Mouse (Mus musculus) c-Kit-positive CD71-negative TER-119-negative erythroid progenitor cells, embryonic 14.5 days (primary cell): ENCODE measurements at regions not wholly inside any gene's neighbourhood (a gene's known extent, or its start where the extent isn't known, plus 50 kb on each side); places are given as distances from the start of the nearest gene placed in this dataset.
A peak's percentile ranks its signal among the peaks of the same experiment; 100 is the strongest.

Experiments
- DNase-seq: peaks from one replicate; pipeline ENCODE4 v3.0.0-alpha.2; 2013; ENCODE audit warnings: low read depth

DNA sequence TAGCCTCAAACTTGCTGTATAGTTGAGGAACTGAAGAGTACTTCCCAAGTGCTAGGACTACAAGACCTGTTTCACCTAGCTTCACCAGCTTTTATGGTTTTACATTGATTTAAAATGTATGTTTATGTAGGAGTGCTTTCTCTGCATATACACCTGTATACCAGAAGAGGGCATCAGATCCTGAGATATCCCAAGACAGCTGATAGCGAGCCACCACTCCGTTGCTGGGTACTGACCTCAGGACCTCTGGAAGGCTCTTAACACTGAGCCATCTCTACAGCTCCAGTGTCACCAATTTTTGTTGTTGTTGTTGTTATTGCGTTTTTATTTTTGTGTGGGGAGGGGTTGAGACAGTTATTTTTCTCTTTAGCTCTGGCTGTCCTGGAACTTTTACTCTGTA, 55.9 kb upstream of the Ddx3x start:
- DNase-seq, result no peak

DNA sequence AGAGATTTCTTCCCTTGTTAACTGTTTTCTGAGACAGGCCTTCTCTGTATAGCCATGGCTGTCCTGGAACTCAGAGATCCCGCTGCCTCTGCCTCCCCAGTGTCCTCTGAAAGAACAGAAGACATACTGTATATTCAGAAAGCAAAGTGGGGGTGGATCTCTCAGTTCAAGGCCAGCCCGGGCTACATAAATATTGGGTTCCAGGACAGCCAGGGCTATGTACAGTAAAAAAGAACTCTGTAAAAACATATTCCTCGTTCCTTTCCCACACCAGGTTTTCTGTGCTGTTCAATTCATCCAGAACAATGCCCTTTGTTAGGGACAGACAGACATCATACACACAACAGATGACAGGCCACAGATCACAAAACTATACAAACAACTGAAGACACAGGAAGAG, 54.3 kb upstream of the Ddx3x start:
- no peak for DNase-seq

DNA sequence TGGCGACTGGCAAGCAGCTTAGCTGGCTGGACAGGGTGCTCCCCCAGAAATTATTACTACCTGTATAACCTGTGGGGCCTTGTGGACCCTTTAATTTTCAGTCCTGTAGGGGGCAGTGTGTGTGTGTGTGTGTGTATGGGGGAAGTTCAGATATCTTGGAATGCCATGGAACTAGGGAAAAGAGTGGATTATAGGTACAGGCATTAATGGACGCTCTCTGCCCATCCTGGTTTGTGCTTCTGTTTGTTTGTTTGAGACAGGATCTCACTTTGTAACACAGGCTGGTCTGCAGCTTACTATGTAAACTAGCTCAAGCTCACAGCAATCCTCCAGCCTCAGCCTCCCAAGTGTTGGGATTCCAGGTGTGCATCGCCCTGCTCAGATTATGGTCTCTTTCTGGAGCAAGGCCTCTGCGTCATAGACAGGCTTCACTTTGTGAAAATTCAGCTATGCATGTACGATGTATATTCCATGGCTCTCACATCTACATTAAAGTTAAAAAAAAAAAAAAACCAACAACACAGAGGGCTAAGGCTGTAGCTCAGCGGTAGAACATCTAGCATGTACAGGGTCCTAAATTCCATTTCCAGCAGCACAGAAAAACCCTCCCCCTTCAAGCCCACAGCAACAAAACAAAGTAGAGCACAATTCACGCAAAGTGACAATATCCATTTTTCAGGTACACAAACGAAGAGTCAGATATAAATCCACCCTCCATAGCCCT, 50.7 kb upstream of the Ddx3x start:
- DNase-seq, result no peak

DNA sequence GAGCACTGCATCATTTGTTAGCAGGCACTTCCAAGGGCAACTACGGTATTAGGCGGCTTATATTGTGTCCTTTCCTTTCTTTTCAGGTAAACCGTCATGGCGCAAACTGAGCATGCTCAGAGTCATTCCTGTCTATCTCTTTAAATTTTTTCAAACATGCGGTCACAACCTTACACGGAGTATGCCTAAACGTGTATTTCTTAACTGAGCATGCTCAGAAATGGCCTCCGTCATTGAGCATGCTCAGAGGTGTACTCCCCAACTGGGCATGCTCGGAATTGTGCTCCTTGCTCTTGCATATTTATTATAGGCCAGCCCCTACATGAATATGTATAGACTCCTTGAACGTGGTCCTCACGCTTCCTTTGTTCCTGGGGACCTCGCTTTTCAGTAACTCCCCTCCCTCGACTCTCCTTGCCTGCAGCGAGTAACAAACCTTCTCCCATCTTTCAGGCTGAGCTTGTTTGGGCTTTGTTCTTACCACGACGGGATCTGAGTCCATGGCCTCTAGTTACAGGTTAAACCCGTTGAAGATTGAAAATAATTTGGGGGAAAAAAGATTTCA, 50.1 kb upstream of the Ddx3x start:
- DNase-seq, result peak; percentile 79
